Mouse (Mus musculus) midbrain, embryonic 11.5 days (tissue): ENCODE measurements around the gene Polr1c. TPM values are rescaled to one million over a fixed set of nuclear protein-coding genes. Genes with fewer than 3 reads are reported as not detected.
A peak's percentile ranks its signal among the peaks of the same experiment; 100 is the strongest.

Experiments used
- ATAC-seq: fragments of 200-750 bp; cut with Nextera tagmentation; 2 replicates; pipeline ENCODE4 v1.8.0; 2017; ENCODE audit warnings: moderate TSS enrichment, moderate library complexity; ENCODE audit not compliant: low FRiP score
- DNase-seq: peaks from one replicate; pipeline ENCODE4 v3.0.0; 2015; ENCODE audit warnings: low spot score; ENCODE audit errors: missing footprints
- H3K27ac ChIP-seq: fragments of 300-500 bp; sonication (generic); 2 replicates; pipeline ENCODE4 v1.5.1; 2014; ENCODE audit warnings: low read depth, low read length
- H3K27me3 ChIP-seq: fragments of 300-500 bp; sonication (generic); 2 replicates; pipeline ENCODE4 v1.6.1; 2014; ENCODE audit warnings: mild to moderate bottlenecking, low read length, moderate library complexity, mixed read lengths; ENCODE audit not compliant: control insufficient read depth, insufficient read depth
- H3K36me3 ChIP-seq: fragments of 300-500 bp; sonication (generic); 2 replicates; pipeline ENCODE4 v1.6.1; 2014; ENCODE audit warnings: mild to moderate bottlenecking, low read length, moderate library complexity, mixed read lengths; ENCODE audit not compliant: control insufficient read depth, insufficient read depth
- H3K4me1 ChIP-seq: fragments of 300-500 bp; sonication (generic); 2 replicates; pipeline ENCODE4 v1.6.1; 2014; ENCODE audit warnings: low read length; ENCODE audit not compliant: control insufficient read depth, insufficient read depth
- H3K4me2 ChIP-seq: fragments of 300-500 bp; sonication (generic); 2 replicates; pipeline ENCODE4 v1.6.1; 2014; ENCODE audit warnings: mild to moderate bottlenecking, moderate library complexity
- H3K4me3 ChIP-seq: fragments of 300-500 bp; sonication (generic); 2 replicates; pipeline ENCODE4 v1.5.1; 2014; ENCODE audit warnings: low read depth, low read length
- H3K9ac ChIP-seq: fragments of 300-500 bp; sonication (generic); 2 replicates; pipeline ENCODE4 v1.6.1; 2014; ENCODE audit warnings: low read length
- H3K9me3 ChIP-seq: fragments of 300-500 bp; sonication (generic); 2 replicates; pipeline ENCODE4 v1.6.1; 2016; ENCODE audit warnings: low read length; ENCODE audit not compliant: control insufficient read depth
- WGBS: fragments of 180-500 bp; shearing (Covaris S2); extraction: QIAGEN DNeasy Blood & Tissue Kit; methylation state at CpG from one replicate; pipeline ENCODE4 v1.1.7; 2014; 5-methylcytosine and 5-hydroxymethylcytosine counted together
- microRNA counts: library from miRNA; unstranded; fragments of <30 nt; microRNA quantifications from one replicate; lab custom pipeline; 2015
- microRNA-seq: library from miRNA; unstranded; fragments of <30 nt; microRNA quantifications from one replicate; pipeline ENCODE4, GENCODE M21; 2017
- polyA plus RNA-seq: library from polyadenylated mRNA; unstranded; fragments of >200 nt; fragmentation: Nextera tagmentation; extraction: Ambion mirVana; gene quantifications from 2 replicates; pipeline ENCODE4 v1.2.1, GENCODE M21; 2014

Polr1c gene
- polyA plus RNA-seq, 1 experiment from 2014 or later: 108 TPM

GRCm38 (mm10) chr17:46206676-46207075 lies 41.2 kb downstream of the Polr1c start:
- Histone ChIP-seq H3K27me3 (no peaks in the 10 kb centered on the region), H3K9ac (no peak overlapping the region), H3K27ac (no peak overlapping the region), H3K36me3 (peaks cover 25% of the 10 kb centered on the region), H3K9me3 (no peaks in the 10 kb centered on the region), H3K4me1 (peaks cover 12% of the 10 kb centered on the region), H3K4me3 (no peak overlapping the region), H3K4me2 (no peak overlapping the region)
- DNase-seq (no peak), ATAC-seq (no peak)

GRCm38 (mm10) chr17:46203078-46203477 lies 44.8 kb downstream of the Polr1c start:
- Histone ChIP-seq H3K4me1 (peaks cover 17% of the 10 kb centered on the region), H3K36me3 (peaks cover 13% of the 10 kb centered on the region), H3K27ac (no peak overlapping the region), H3K9me3 (no peaks in the 10 kb centered on the region), H3K27me3 (no peaks in the 10 kb centered on the region), H3K4me2 (peak overlapping the region; percentile 94), H3K4me3 (peak overlapping the region; percentile 70), H3K9ac (peak overlapping the region; percentile 79)
- DNase-seq: no peak
- no peak for ATAC-seq
- WGBS: 0% methylated on average over 20 of the region's 20 CpGs

GRCm38 (mm10) chr17:46202421-46203071 lies 45.3 kb downstream of the Polr1c start, which contains the start of the genes Polh and Xpo5:
Gene Polh, minus strand, starts transcription at chr17:46202645.
Gene Xpo5, plus strand, starts transcription at chr17:46202782.
- H3K4me1 ChIP-seq: peaks cover 17% of the 10 kb centered on the region
- H3K4me3 ChIP-seq: peak within 1 kb of the TSS; percentile 70
- H3K36me3 ChIP-seq: peaks cover 12% of the 10 kb centered on the region
- peak within 1 kb of the TSS; percentile 80 for H3K9ac ChIP-seq
- ATAC-seq (peak; percentile 97), DNase-seq (peak; percentile 100)
- H3K4me2 ChIP-seq: peak within 1 kb of the TSS; percentile 94
- H3K9me3 ChIP-seq: no peaks in the 10 kb centered on the region
- WGBS: under 1% methylated on average over 65 of the region's 66 CpGs
- H3K27me3 ChIP-seq: no peaks in the 10 kb centered on the region
- H3K27ac ChIP-seq: peak within 1 kb of the TSS; percentile 64

GRCm38 (mm10) chr17:46201151-46201550 lies 46.7 kb downstream of the Polr1c start:
- 75% methylated on average over 6 of the region's 6 CpGs for WGBS
- H3K36me3 ChIP-seq: peaks cover 5% of the 10 kb centered on the region; the same call in 1 of the 2 replicates

More at GRCm38 (mm10) chr17:46201151-46201550, 46.7 kb downstream of the Polr1c start:
- no peak for ATAC-seq
- H3K27me3 ChIP-seq: no peaks in the 10 kb centered on the region
- no peaks in the 10 kb centered on the region for H3K9me3 ChIP-seq
- no peak overlapping the region for H3K27ac ChIP-seq
- peaks cover 17% of the 10 kb centered on the region for H3K4me1 ChIP-seq
- peak overlapping the region; percentile 70; the same call in 1 of the 2 replicates for H3K4me3 ChIP-seq
- H3K4me2 ChIP-seq: peak overlapping the region; percentile 74
- no peak overlapping the region for H3K9ac ChIP-seq
- DNase-seq: no peak

MicroRNAs encoded within 50 kb of the gene (microRNA counts, 519-probe panel; counts per million panel counts)
- microRNA mmu-miR-693-3p (lab: Ali Mortazavi, UCI): not detected
- not detected for microRNA mmu-miR-693-5p (lab: Ali Mortazavi, UCI)

Small RNAs within 50 kb of the gene (microRNA-seq; reads per million reads assigned to microRNA genes)
- gene Mir693: 1.1 reads per million

Other genes with a start within 250 kb of the Polr1c start
- 2.2 and 2.9 TPM in 2 replicates for gene Vegfa, start 215.7 kb downstream of the Polr1c start, polyA plus RNA-seq
- 119 and 132 TPM in 2 replicates for gene Mrps18a, start 137.1 kb downstream of the Polr1c start, polyA plus RNA-seq
- 17.5 and 18.5 TPM in 2 replicates for gene Rsph9, start 103.8 kb downstream of the Polr1c start, polyA plus RNA-seq
- 32.8 and 33.3 TPM in 2 replicates for gene Mad2l1bp, start 94.5 kb downstream of the Polr1c start, polyA plus RNA-seq
- 16.8 and 19.2 TPM in 2 replicates for gene Gtpbp2, start 87.0 kb downstream of the Polr1c start, polyA plus RNA-seq
- gene Polh, start 45.4 kb downstream of the Polr1c start, polyA plus RNA-seq: 10.1 and 10.8 TPM in 2 replicates
- 73.3 and 75.8 TPM in 2 replicates for gene Xpo5, start 45.3 kb downstream of the Polr1c start, polyA plus RNA-seq
- 57.9 and 67.6 TPM in 2 replicates for gene Yipf3, start within 50 bp of the Polr1c start, polyA plus RNA-seq
- gene Lrrc73, start 5.5 kb upstream of the Polr1c start, polyA plus RNA-seq: 2.9 and 3.4 TPM in 2 replicates
- gene Tjap1, start 35.0 kb upstream of the Polr1c start, polyA plus RNA-seq: 43.8 and 51.0 TPM in 2 replicates
- gene Dlk2, start 49.4 kb upstream of the Polr1c start, polyA plus RNA-seq: 0.30 and 0.42 TPM in 2 replicates
- 4.5 and 5.0 TPM in 2 replicates for gene Abcc10, start 80.3 kb upstream of the Polr1c start, polyA plus RNA-seq
- gene Zfp318, start 135.7 kb upstream of the Polr1c start, polyA plus RNA-seq: 14.0 and 14.8 TPM in 2 replicates
- 0.55 and 0.85 TPM in 2 replicates for gene Crip3, start 180.9 kb upstream of the Polr1c start, polyA plus RNA-seq
- gene Slc22a7, start 190.4 kb upstream of the Polr1c start, polyA plus RNA-seq: not detected in 2 replicates
- 2.1 and 2.6 TPM in 2 replicates for gene Ttbk1, start 239.6 kb upstream of the Polr1c start, polyA plus RNA-seq
- gene Dnph1, start 248.7 kb upstream of the Polr1c start, polyA plus RNA-seq: 71.7 and 77.2 TPM in 2 replicates